Mouse (Mus musculus): Measurements from ENCODE around the gene Cpne8. TPM values are rescaled to one million over a fixed set of nuclear protein-coding genes. Genes with fewer than 3 reads are reported as not detected.
"Not testable (repeated sequence)": the region's sequence is repeated elsewhere in the genome, so short reads cannot be mapped to it uniquely, and the experiment has no call there.

Cpne8 gene
- total RNA-seq, 2 experiments from 2014 or later, result 30.5 to 30.6 TPM

DNA sequence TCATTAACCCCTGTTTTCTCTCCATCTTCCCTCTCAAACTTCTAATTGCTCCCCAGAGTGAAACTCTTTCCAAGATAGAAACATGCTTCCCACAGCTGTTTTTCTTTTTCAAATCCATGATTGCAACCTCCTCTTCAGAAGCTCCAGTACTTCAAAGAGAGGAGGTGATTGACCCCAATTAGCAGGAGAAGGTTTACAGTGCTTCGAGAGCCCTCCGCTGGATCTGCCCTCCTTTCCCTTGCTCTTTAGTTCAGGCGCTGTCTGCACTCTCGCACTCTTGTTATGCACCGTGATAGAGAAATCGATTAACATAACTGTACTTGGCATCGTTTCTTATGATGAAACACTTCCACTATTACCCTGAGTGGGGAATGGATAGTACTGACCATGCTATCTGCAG lies 143.5 kb downstream of the Cpne8 start:
- Histone ChIP-seq H3K27ac (no peak overlapping the region), H3K4me3 (no peak overlapping the region)
- no peak for TF ChIP-seq CTCF (conservative IDR thresholded peaks at IDR 0.05)
- DNase-seq (ENCODE audit: low spot score in 2 of 2), result no peak

DNA sequence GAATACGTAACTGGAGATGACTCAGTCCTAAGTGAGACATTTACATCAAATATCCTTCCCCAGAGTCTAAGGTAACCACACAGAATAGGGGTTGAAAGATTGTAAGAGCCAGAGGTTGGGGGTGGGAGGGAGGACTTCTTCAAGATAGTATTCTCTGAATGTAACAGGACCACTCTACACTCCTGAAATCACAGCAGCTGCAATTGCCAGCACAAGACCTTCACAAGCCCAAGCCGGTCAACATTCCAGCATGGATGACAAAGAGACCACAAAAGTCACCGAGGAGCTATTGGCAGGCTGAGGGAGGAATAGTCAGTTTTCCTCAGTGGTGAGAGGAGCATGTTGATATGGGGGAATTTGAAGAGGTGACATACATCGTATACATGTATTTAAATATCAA lies 166.5 kb downstream of the Cpne8 start:
- Histone ChIP-seq H3K27ac (no peak overlapping the region), H3K4me3 (no peak overlapping the region)
- TF ChIP-seq CTCF (conservative IDR thresholded peaks at IDR 0.05), result no peak
- no peak for DNase-seq (ENCODE audit: low spot score in 2 of 2)

DNA sequence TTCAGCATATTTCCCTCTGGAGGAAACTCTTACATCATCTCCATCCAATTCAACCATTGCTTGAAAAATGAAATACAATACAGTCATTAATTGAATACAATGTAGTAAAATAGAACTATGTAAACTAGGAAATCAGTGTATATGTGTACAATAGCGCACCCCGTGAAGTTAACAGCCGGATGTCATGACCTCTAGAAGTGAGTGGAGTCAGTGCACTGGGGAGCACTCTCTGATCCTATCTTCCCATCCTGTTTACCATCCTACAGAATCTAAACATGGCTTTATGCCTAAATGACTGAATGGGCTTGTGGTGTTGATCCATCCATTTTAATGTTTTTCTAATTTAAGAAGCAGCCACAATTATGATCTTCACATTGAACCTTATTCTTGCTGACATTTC lies 182.2 kb downstream of the Cpne8 start:
- DNase-seq (ENCODE audit: low spot score in 2 of 2), result no peak
- TF ChIP-seq CTCF (conservative IDR thresholded peaks at IDR 0.05), result no peak
- H3K4me3 ChIP-seq, result no peak overlapping the region
- H3K27ac ChIP-seq, result no peak overlapping the region

DNA sequence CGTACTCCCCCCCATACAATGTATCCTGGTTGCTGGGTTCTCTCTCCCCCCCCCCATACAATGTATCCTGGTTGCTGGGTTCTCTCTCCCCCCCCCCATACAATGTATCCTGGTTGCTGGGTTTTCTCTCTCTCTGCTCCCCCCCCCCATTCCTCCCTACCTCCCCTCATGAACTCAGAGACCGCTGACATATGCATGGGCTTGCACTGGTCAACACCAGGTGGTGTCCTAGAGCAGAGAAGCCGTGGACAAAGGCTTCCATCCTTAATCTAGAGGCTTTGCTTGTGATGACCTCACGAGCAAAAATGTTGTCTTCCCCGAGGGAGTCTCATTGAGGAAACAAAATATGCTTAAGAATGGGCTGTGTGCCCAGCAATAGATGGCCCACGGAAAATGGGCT lies 187.7 kb downstream of the Cpne8 start:
- no peak for DNase-seq (ENCODE audit: low spot score in 2 of 2)
- TF ChIP-seq CTCF (conservative IDR thresholded peaks at IDR 0.05), result no peak
- no peak overlapping the region for H3K27ac ChIP-seq
- no peak overlapping the region for H3K4me3 ChIP-seq

DNA sequence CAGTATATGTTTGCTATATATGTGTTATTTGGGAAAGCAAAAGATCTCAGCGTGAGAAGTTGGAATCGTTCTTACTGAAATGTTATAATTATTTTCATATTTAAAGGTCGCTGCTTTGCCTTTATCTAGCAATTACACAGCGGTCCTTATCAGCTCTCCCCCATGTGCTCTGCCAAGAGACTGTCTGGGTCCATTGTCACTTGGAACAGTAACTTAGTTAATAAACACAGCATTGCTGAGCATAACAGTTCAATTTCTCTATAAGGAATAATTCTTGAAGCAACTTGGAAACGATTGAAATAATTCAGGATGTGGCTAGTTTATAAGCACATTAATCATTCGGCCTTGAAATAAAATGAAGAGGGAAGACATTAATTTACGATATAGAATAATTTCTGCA lies 189.0 kb downstream of the Cpne8 start:
- DNase-seq (ENCODE audit: low spot score in 2 of 2), result no peak
- Histone ChIP-seq H3K4me3 (no peak overlapping the region), H3K27ac (no peak overlapping the region)
- no peak for TF ChIP-seq CTCF (conservative IDR thresholded peaks at IDR 0.05)

- not testable (repeated sequence) for DNase-seq (ENCODE audit: low spot score in 2 of 2); H3K4me3 ChIP-seq; H3K27ac ChIP-seq
Measured at GRCm38 (mm10) chr15:90470561-90470960, 208.7 kb downstream of the Cpne8 start.

DNA sequence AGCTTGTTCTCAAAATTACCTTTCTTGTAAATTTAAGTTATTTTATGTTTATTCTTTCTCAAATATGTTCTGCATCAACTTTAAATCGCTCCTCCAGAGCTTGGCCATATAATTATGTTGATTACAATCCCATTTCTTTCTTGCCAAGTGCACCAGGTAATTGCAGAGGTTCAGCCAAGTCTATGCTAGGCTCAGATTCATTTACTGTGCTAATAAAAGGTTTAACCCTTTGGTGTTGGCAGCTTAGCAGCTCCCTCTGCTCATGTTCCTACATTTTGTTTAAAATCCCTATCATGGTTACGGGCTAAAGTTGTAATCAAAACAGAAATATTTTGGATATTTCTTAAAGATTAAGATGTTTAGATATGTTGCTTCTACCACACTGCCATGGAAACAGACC lies 216.0 kb downstream of the Cpne8 start:
- no peak for DNase-seq (ENCODE audit: low spot score in 2 of 2)
- H3K4me3 ChIP-seq, result no peak overlapping the region
- no peak for TF ChIP-seq CTCF (conservative IDR thresholded peaks at IDR 0.05)
- H3K27ac ChIP-seq, result no peak overlapping the region

DNA sequence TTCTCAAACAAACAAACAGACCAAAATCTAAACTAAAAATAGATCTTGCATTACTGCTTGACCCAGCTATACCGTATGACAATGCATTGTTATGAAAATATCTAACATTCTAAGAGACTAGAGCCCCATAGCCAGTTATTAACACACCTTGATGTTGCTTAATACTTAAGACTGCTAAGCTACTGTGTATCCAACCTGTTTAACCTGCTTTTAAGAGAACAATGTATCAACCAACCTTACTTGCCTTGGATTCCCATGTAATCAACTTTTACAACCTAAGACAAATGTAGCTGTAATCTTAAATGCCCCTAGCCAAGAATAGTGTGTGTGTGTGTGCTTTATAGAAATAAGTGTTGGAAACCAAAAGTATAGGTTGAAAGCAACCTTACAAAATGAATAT lies 233.2 kb downstream of the Cpne8 start:
- Histone ChIP-seq H3K4me3 (no peak overlapping the region), H3K27ac (no peak overlapping the region)
- no peak for TF ChIP-seq CTCF (conservative IDR thresholded peaks at IDR 0.05)
- no peak for DNase-seq (ENCODE audit: low spot score in 2 of 2)

Data from layer of hippocampus, adult 2 months (tissue).